Mouse (Mus musculus) liver, adult 10 weeks (tissue): ENCODE results near the gene E330009J07Rik. TPM values are rescaled to one million over a fixed set of nuclear protein-coding genes. Genes with fewer than 3 reads are reported as not detected.

Source experiments
- polyA plus RNA-seq: library from polyadenylated mRNA; stranded (reverse); fragments of 350-450 nt; fragmentation: Illumina TruSeq; extraction: RNeasy Lipid Tissue Mini Kit (QIAGEN cat#74804); gene quantifications from one replicate; pipeline ENCODE4 v1.2.3, GENCODE M21; 2014; ENCODE audit warnings: low read depth, low replicate concordance

E330009J07Rik gene
- polyA plus RNA-seq, result 6.8 TPM

DNA sequence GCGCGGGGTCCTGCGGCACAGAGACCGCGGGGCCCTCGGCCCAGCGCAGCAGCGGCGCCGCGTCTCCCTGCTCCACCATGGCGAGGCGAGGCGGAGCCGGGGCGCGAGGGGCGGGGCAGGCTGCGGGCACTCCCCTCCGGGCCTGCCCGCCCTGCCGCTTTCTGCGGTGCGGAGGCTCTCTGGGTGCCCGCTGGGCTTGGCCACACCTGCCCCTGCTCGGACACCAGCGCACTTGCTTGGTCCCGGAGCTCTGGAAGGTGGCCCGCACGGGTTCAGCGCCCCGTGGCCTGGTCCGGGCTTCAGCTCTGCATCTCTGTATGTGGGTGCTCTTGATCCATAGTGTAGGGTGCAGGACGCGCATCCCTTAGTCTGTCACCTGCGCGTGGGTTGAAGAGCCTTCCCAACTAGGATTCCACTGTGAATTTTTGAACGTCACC is at the start of gene E330009J07Rik:
Gene E330009J07Rik, minus strand, starts transcription at position 89 of the 437 bp plus-strand sequence.

DNA sequence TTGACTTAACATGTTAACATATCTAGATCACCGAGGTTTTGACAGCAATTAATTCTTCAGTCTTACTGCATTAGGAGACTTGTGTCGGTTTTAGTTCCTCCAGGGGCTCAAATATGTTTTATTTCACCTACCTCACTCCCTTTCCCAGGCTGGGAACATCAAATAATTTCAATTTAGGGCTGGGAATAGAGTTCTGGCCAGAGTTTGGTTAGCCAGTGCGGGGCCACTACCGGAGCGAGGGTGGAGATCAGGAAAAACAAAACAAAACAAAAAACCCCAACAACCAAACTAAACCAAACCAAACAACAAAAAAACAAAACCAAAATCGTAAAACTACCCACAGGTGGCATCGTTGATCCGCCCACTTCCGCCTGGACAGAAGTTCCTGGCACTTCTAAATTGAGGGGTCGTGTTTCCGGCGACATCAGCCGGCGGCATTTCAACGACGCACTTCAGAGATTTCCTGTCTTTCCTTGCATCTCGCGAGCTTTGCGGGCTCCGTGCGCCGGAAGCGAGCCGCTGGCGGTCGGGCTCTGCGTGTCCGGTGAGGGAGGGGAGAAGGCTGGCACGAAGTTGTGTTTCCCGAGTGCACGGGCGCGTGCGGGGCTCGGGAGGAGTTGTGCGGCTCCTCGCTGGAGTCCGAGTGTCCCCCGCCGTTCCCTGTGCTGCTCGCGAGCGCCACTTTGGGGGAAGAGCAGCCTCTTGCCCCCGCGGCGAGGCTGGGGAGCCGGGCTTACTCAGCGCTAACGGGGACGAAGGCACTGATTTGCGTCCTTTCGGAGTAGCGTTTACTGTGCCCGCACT is 35.2 kb upstream of the E330009J07Rik start, which contains the start of gene Ssbp1:
Gene Ssbp1, plus strand, starts transcription at position 437 of the 804 bp plus-strand sequence.

DNA sequence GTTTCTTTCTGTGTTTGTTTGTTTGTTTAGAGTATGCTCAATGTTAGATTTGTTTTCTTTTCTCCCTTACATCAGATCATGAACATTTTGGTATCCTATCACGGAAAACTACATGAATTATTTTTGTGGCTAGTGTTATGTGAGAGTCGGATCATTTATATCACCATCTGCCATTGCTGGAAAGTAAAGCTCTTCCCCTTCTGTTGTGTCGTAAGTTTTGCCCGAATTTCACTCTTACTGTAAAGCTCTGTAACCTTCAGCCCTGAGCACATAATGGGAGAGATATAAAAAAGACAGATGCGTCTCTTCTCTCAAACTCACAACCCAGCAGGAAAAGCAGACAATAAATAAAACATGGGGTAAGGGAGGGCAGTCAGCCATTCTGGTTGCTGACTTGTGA is 3.0 kb upstream of the E330009J07Rik start, which contains the start of gene Wee2:
Gene Wee2, plus strand, starts transcription at position 153 of the 400 bp plus-strand sequence.

Other genes with a start within 250 kb of the E330009J07Rik start
- gene Agk, start 111.0 kb downstream of the E330009J07Rik start, polyA plus RNA-seq, result 5.5 TPM
- gene Wee2, start 3.0 kb upstream of the E330009J07Rik start, polyA plus RNA-seq, result not detected
- 86.3 TPM for gene Ssbp1, start 35.2 kb upstream of the E330009J07Rik start, polyA plus RNA-seq
- not detected for gene Tas2r137, start 55.1 kb upstream of the E330009J07Rik start, polyA plus RNA-seq
- gene Tas2r108, start 57.4 kb upstream of the E330009J07Rik start, polyA plus RNA-seq, result not detected
- gene Prss37, start 83.4 kb upstream of the E330009J07Rik start, polyA plus RNA-seq, result not detected
- not detected for gene Olfr461, start 118.9 kb upstream of the E330009J07Rik start, polyA plus RNA-seq
- gene Olfr460, start 133.4 kb upstream of the E330009J07Rik start, polyA plus RNA-seq, result not detected
- 0.61 TPM for gene Clec5a, start 149.7 kb upstream of the E330009J07Rik start, polyA plus RNA-seq
- gene Tas2r138, start 177.2 kb upstream of the E330009J07Rik start, polyA plus RNA-seq, result not detected
- 128 TPM for gene Mgam, start 192.7 kb upstream of the E330009J07Rik start, polyA plus RNA-seq